Mouse (Mus musculus): ENCODE measurements at regions not wholly inside any gene's neighbourhood (a gene's known extent, or its start where the extent isn't known, plus 50 kb on each side); places are given as distances from the start of the nearest gene placed in this dataset.
"Not testable (repeated sequence)": the region's sequence is repeated elsewhere in the genome, so short reads cannot be mapped to it uniquely, and the experiment has no call there.

DNA sequence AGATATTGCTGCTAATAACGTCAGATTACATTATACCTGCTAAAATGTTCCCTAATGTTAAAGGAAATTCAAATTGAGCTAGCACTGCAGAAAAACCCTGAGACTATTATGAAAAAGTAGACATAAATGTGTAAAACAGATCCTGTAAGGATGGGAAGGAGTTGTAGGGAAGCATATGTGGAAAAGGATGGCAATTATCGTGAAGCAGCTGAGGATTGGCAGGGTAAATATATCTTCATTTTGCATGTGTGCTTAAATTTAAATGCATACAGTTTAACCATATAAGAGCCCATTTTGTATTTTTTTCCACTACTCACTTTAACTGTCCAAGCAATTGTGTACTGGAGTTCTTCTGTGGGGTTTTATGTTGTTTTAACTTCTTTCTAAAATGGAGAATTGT is 1751.9 kb downstream of the Cntnap5b start:
- H3K9me3 ChIP-seq (ENCODE audit: low read length): 0 out of 2 replicates have a peak, but pooled peaks cover 3% of the 10 kb centered on the region
- H3K27me3 ChIP-seq (ENCODE audit: insufficient read depth, low read length): no peaks in the 10 kb centered on the region
- H3K4me1 ChIP-seq (ENCODE audit: insufficient read depth, low read length): no peaks in the 10 kb centered on the region
- H3K4me3 ChIP-seq (ENCODE audit: low read length): no peak overlapping the region
- no peak for ATAC-seq (ENCODE audit: low FRiP score, low TSS enrichment)
- no peak overlapping the region for H3K9ac ChIP-seq (replicated peaks; ENCODE audit: low read length)
- H3K4me2 ChIP-seq (replicated peaks; ENCODE audit: low read depth, low read length): no peak overlapping the region
- H3K36me3 ChIP-seq (ENCODE audit: insufficient read depth, low read length): no peaks in the 10 kb centered on the region
- 95% methylated on average over 2 of the region's 2 CpGs for WGBS
- no peak overlapping the region for H3K27ac ChIP-seq (ENCODE audit: low read length)

DNA sequence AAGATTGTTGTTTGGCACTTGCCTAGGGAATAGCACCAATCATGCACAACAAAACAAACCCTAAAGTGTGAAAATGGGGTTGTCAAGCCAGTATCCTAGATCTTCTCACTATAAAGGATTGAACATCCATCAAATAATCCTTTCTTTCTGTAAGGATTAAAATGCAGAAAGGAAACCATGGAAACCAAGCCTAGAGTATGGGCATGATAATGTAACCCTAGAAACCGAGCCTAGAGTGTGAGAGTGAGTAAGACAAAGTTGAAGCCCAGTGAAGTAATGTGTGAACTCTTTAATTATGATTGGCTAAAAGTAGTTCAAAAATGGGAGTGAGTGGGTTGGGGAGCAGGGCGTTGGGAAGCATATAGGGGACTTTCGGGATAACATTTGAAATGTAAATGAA is 1757.4 kb downstream of the Cntnap5b start:
- 75% methylated on average over 3 of the region's 3 CpGs for WGBS
- H3K9me3 ChIP-seq (ENCODE audit: low read length): no peaks in the 10 kb centered on the region
- no peak overlapping the region for H3K27ac ChIP-seq (ENCODE audit: low read length)
- H3K27me3 ChIP-seq (ENCODE audit: insufficient read depth, low read length): no peaks in the 10 kb centered on the region
- H3K9ac ChIP-seq (replicated peaks; ENCODE audit: low read length): no peak overlapping the region
- H3K4me3 ChIP-seq (ENCODE audit: low read length): no peak overlapping the region
- ATAC-seq (ENCODE audit: low FRiP score, low TSS enrichment): no peak
- H3K36me3 ChIP-seq (ENCODE audit: insufficient read depth, low read length): no peaks in the 10 kb centered on the region
- no peaks in the 10 kb centered on the region for H3K4me1 ChIP-seq (ENCODE audit: insufficient read depth, low read length)
- H3K4me2 ChIP-seq (replicated peaks; ENCODE audit: low read depth, low read length): no peak overlapping the region

DNA sequence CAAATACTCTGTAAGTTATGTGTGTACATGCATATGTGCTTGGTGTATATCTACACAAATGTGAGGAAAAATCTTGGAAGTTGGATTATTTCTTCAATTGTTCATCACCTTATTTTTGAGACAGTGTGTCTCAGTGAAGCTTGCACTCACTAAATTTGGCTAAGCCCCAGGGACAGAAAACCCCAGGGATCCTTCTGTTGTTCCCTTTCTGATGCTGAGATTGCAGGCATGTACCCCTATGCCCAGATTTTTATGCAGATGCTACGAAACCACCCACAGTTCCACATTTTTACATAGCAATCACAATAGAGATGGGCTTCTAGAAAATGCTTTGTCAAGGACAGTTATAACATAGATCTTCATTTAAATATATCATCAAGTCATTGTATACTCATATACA is 1799.7 kb downstream of the Cntnap5b start:
- Histone ChIP-seq H3K9me3 (ENCODE audit: low read length) (no peaks in the 10 kb centered on the region), H3K27ac (ENCODE audit: low read length) (no peak overlapping the region), H3K27me3 (ENCODE audit: insufficient read depth, low read length) (no peaks in the 10 kb centered on the region), H3K9ac (replicated peaks; ENCODE audit: low read length) (no peak overlapping the region), H3K4me2 (replicated peaks; ENCODE audit: low read depth, low read length) (no peak overlapping the region), H3K36me3 (ENCODE audit: insufficient read depth, low read length) (no peaks in the 10 kb centered on the region), H3K4me1 (ENCODE audit: insufficient read depth, low read length) (no peaks in the 10 kb centered on the region), H3K4me3 (ENCODE audit: low read length) (no peak overlapping the region)
- ATAC-seq (ENCODE audit: low FRiP score, low TSS enrichment): no peak
- whole genome bisulfite sequencing: 90% methylated on average over 1 of the region's 1 CpGs

DNA sequence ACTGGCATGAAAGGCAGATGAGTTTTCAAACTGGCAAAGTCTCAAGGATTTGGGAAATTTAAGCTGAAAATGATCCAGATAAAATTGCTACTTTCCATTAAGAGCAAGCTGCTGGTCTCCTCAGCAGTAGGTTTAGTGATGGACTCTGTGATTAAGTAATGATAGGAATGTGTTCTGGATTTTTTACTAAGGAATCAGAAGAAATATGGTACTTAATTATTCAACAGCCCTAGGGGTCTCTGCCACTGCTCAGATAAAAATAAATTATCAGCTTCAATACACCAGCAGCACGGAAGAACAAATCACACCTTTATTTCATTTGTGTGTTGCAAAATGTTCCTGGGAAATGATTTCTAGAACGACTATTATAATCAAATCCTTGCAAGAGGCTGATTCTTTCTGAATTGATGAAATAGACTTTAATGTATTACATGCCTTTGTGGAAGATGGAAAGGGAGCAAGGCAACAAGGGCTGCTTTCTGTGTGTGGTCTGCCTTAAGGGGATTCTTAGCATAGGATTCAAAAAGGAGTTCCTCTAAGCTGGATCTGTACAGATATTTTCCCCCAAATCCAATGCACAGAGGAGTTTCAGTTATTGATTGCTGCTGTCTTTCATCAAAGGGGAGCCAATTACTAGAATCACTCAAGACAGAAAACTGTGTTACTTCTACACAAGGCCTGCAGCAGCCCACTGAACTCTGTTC is 1812.9 kb downstream of the Cntnap5b start:
- H3K36me3 ChIP-seq (ENCODE audit: insufficient read depth, low read length): no peaks in the 10 kb centered on the region
- H3K9ac ChIP-seq (replicated peaks; ENCODE audit: low read length): no peak overlapping the region
- H3K9me3 ChIP-seq (ENCODE audit: low read length): no peaks in the 10 kb centered on the region
- H3K4me3 ChIP-seq (ENCODE audit: low read length): no peak overlapping the region
- no peaks in the 10 kb centered on the region for H3K4me1 ChIP-seq (ENCODE audit: insufficient read depth, low read length)
- WGBS: 60% methylated on average over 2 of the region's 2 CpGs
- no peak overlapping the region for H3K4me2 ChIP-seq (replicated peaks; ENCODE audit: low read depth, low read length)
- H3K27ac ChIP-seq (ENCODE audit: low read length): no peak overlapping the region
- no peaks in the 10 kb centered on the region for H3K27me3 ChIP-seq (ENCODE audit: insufficient read depth, low read length)
- no peak for ATAC-seq (ENCODE audit: low FRiP score, low TSS enrichment)

DNA sequence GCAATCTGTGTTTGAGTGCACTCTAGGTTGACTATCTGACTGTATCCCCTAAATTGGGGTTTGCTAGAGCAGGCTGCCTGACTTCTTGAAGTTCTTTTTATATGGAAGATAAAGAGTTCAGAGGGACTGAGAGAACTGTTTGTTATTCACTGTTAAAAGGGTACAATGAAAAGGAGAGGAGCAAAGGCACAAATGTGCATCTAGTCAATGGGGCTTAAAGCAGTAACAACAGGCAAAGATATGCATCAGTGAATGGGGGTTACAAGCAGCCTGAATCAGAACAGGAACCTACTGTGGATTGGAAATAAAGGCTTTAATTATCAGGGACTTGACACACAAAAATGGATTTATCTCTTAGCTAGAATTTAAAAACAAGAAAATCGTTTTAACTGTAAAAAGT is 1855.9 kb downstream of the Cntnap5b start:
- no peaks in the 10 kb centered on the region for H3K36me3 ChIP-seq (ENCODE audit: insufficient read depth, low read length)
- H3K4me3 ChIP-seq (ENCODE audit: low read length): no peak overlapping the region
- no peak for ATAC-seq (ENCODE audit: low FRiP score, low TSS enrichment)
- H3K4me1 ChIP-seq (ENCODE audit: insufficient read depth, low read length): no peaks in the 10 kb centered on the region
- H3K4me2 ChIP-seq (replicated peaks; ENCODE audit: low read depth, low read length): no peak overlapping the region
- no peak overlapping the region for H3K9ac ChIP-seq (replicated peaks; ENCODE audit: low read length)
- no peak overlapping the region for H3K27ac ChIP-seq (ENCODE audit: low read length)
- 26% methylated on average over 1 of the region's 1 CpGs for WGBS
- no peaks in the 10 kb centered on the region for H3K9me3 ChIP-seq (ENCODE audit: low read length)
- H3K27me3 ChIP-seq (ENCODE audit: insufficient read depth, low read length): no peaks in the 10 kb centered on the region

DNA sequence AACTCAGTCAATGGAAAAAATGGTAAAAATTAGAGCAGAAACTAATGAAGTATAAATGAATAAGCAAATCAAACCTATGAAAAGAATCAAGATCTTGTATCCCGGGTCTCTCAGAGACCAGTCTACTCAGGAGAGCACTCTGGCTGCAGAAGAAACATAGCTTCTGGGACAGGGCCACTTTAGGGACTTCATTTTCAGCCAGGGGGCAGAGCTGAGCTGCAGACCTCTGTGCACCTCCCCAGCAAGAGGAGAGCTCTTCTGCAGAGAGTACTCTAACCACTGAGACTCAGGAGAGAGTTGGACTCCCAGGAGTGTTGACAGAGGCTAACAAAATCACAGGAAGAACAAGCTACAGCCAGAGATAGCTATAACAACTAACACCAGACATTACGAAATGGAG is 1856.4 kb downstream of the Cntnap5b start:
- Histone ChIP-seq H3K4me3 (ENCODE audit: low read length) (no peak overlapping the region), H3K27ac (ENCODE audit: low read length) (no peak overlapping the region), H3K9ac (replicated peaks; ENCODE audit: low read length) (no peak overlapping the region), H3K4me1 (ENCODE audit: insufficient read depth, low read length) (no peaks in the 10 kb centered on the region), H3K36me3 (ENCODE audit: insufficient read depth, low read length) (no peaks in the 10 kb centered on the region), H3K9me3 (ENCODE audit: low read length) (no peaks in the 10 kb centered on the region), H3K27me3 (ENCODE audit: insufficient read depth, low read length) (no peaks in the 10 kb centered on the region), H3K4me2 (replicated peaks; ENCODE audit: low read depth, low read length) (no peak overlapping the region)
- ATAC-seq (ENCODE audit: low FRiP score, low TSS enrichment): no peak
- WGBS: 70% methylated on average over 2 of the region's 2 CpGs

DNA sequence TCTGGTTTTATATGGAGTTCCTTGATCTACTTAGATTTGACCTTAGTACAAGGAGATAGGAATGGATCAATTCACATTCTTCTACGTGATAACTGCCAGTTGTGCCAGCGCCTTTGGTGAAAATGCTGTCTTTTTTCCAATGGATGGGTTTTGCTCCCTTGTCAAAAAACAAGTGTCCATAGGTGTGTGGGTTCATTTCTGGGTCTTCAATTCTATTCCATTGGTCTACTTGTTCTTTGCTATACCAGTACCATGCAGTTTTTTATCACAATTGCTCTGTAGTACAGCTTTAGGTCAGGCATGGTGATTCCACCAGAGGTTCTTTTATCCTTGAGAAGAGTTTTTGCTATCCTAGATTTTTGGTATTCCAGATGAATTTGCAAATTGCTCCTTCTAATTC is 1891.7 kb downstream of the Cntnap5b start:
- not testable (repeated sequence) for H3K27me3 ChIP-seq (ENCODE audit: insufficient read depth, low read length); H3K4me2 ChIP-seq (replicated peaks; ENCODE audit: low read depth, low read length); H3K9ac ChIP-seq (replicated peaks; ENCODE audit: low read length); H3K4me3 ChIP-seq (ENCODE audit: low read length); H3K27ac ChIP-seq (ENCODE audit: low read length); H3K9me3 ChIP-seq (ENCODE audit: low read length); ATAC-seq (ENCODE audit: low FRiP score, low TSS enrichment); H3K36me3 ChIP-seq (ENCODE audit: insufficient read depth, low read length); H3K4me1 ChIP-seq (ENCODE audit: insufficient read depth, low read length)
- 93% methylated on average over 2 of the region's 2 CpGs for WGBS

DNA sequence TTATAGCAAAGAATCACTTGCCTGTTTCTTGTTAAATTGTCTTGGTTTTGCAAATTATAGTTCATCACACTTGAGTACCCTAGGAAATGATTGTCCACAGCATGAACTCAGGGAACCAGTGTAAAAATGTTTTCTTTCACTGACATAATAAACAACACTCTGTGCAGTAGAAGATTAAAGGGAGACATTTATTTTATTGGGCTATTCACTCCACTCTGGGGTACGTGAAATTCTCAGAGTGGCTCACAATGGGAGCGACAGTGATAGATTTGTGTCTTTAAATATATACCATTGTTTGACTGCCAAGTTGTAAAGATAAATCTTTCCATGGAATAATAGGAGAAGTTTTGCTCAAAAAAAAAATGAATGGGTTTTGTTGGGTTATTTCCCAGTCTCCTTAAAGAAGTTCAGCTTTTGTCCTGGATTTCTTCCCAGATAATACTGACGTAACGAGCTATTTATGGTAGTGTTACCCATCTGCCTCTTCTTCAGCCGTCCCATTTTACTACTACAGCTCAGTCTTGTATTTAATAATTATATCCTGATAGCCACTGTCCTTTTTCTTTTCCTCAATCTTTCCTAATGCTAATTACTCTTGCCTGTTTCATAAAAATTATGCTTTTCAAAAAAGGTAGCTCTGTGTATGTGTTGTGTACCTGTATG is 1911.3 kb downstream of the Cntnap5b start:
- Histone ChIP-seq H3K27ac (ENCODE audit: low read length) (no peak overlapping the region), H3K27me3 (ENCODE audit: insufficient read depth, low read length) (no peaks in the 10 kb centered on the region), H3K36me3 (ENCODE audit: insufficient read depth, low read length) (no peaks in the 10 kb centered on the region), H3K9ac (replicated peaks; ENCODE audit: low read length) (no peak overlapping the region), H3K4me2 (replicated peaks; ENCODE audit: low read depth, low read length) (no peak overlapping the region), H3K4me1 (ENCODE audit: insufficient read depth, low read length) (no peaks in the 10 kb centered on the region), H3K9me3 (ENCODE audit: low read length) (no peaks in the 10 kb centered on the region), H3K4me3 (ENCODE audit: low read length) (no peak overlapping the region)
- WGBS: 28% methylated on average over 5 of the region's 5 CpGs
- peak; percentile 54; the same call in 1 of the 2 replicates for ATAC-seq (ENCODE audit: low FRiP score, low TSS enrichment)

DNA sequence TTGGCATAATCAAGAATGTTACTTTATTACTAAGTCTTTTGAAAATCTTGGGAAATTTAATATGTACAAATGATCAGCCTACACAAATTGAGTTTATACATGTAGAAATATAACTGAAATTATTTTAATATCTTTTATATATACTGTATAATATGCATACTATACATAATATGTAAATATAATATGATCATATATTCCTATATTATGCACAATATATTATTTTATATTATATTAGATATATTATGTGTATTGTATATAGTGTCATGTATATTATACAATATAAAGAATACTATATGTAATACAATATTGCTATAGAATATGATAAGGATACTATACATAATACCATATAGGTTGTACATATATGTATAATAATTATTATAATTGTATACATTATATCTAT is 1912.4 kb downstream of the Cntnap5b start:
- ATAC-seq (ENCODE audit: low FRiP score, low TSS enrichment): no peak
- Histone ChIP-seq H3K4me2 (replicated peaks; ENCODE audit: low read depth, low read length) (no peak overlapping the region), H3K4me1 (ENCODE audit: insufficient read depth, low read length) (no peaks in the 10 kb centered on the region), H3K9ac (replicated peaks; ENCODE audit: low read length) (no peak overlapping the region), H3K36me3 (ENCODE audit: insufficient read depth, low read length) (no peaks in the 10 kb centered on the region), H3K9me3 (ENCODE audit: low read length) (no peaks in the 10 kb centered on the region), H3K27ac (ENCODE audit: low read length) (no peak overlapping the region), H3K4me3 (ENCODE audit: low read length) (no peak overlapping the region), H3K27me3 (ENCODE audit: insufficient read depth, low read length) (no peaks in the 10 kb centered on the region)

Measured in kidney, embryonic 16.5 days (tissue).